Mouse (Mus musculus) CH12.LX (cell line): ENCODE measurements at regions not wholly inside any gene's neighbourhood (a gene's known extent, or its start where the extent isn't known, plus 50 kb on each side); places are given as distances from the start of the nearest gene placed in this dataset.

ENCODE experiments used
- CTCF ChIP-seq, 2 experiments: IDR thresholded peaks in 1 of 2; conservative IDR thresholded peaks in 1 of 2; 2 replicates each; pipeline ENCODE4 v1.5.1; 2011 to 2012; ENCODE audit warnings: low read depth in 2 of 2, low read length in 2 of 2, improper control_type of control experiment in 1 of 2, inconsistent platforms in 1 of 2, mild to moderate bottlenecking in 1 of 2, moderate library complexity in 1 of 2
- E2F4 ChIP-seq: IDR thresholded peaks from 2 replicates; pipeline ENCODE4 v1.6.1; 2011; ENCODE audit warnings: low read depth, low read length, improper control_type of control experiment; ENCODE audit not compliant: insufficient replicate concordance
- ELF1 ChIP-seq: IDR thresholded peaks from 2 replicates; pipeline ENCODE4 v1.6.1; 2014; ENCODE audit warnings: low read depth, mild to moderate bottlenecking, inconsistent platforms, low read length, improper control_type of control experiment
- EP300 ChIP-seq: IDR thresholded peaks from 2 replicates; pipeline ENCODE4 v1.6.1; 2011; ENCODE audit warnings: low read length, improper control_type of control experiment
- ETS1 ChIP-seq: conservative IDR thresholded peaks from 2 replicates; pipeline ENCODE4 v1.6.1; 2012; ENCODE audit warnings: low read depth, mild to moderate bottlenecking, inconsistent platforms, low read length, improper control_type of control experiment, moderate library complexity
- GABPA ChIP-seq: IDR thresholded peaks from 2 replicates; pipeline ENCODE4 v1.6.1; 2012; ENCODE audit warnings: low read depth, low read length, improper control_type of control experiment, inconsistent platforms; ENCODE audit not compliant: insufficient replicate concordance
- NRF1 ChIP-seq: IDR thresholded peaks from 2 replicates; pipeline ENCODE4 v1.6.1; 2014; ENCODE audit warnings: low read depth, mild to moderate bottlenecking, inconsistent platforms, low read length, improper control_type of control experiment, moderate library complexity
- RCOR1 ChIP-seq: conservative IDR thresholded peaks from 2 replicates; pipeline ENCODE4 v1.6.1; 2012; ENCODE audit warnings: low read depth, mild to moderate bottlenecking, inconsistent platforms, low read length, improper control_type of control experiment
- USF2 ChIP-seq: conservative IDR thresholded peaks from 2 replicates; pipeline ENCODE4 v1.6.1; 2011; ENCODE audit warnings: low read depth, low read length, improper control_type of control experiment
- ZMIZ1 ChIP-seq: IDR thresholded peaks from 2 replicates; pipeline ENCODE4 v1.6.1; 2012; ENCODE audit warnings: low read depth, mild to moderate bottlenecking, inconsistent platforms, low read length, improper control_type of control experiment

GRCm38 (mm10) chr2:180396664-180397377 lies 59.2 kb upstream of the Slco4a1 start:
- TF ChIP-seq EP300 (no peak), USF2 (no peak), CTCF (conservative IDR thresholded peaks at IDR 0.05 in 1 of 2, IDR thresholded peaks at IDR 0.05 in 1 of 2; ENCODE audit: low read depth in 2 of 2, low read length in 2 of 2) (no peak), ZMIZ1 (no peak), ELF1 (no peak), RCOR1 (no peak), ETS1 (no peak), NRF1 (no peak), GABPA (no peak), E2F4 (no peak)
